Mouse (Mus musculus) heart, adult 9 months (tissue): ENCODE measurements around the gene Myoz2.

Source experiments
- DNase-seq, 2 experiments: peaks; one replicate each; pipeline ENCODE4 v3.0.0; 2022; ENCODE audit warnings: low spot score in 2 of 2

The Myoz2 gene

GRCm38 (mm10) chr3:123034752-123035151 is at the start of gene Myoz2:
Gene Myoz2, minus strand, starts transcription at chr3:123035015.
- peak; percentile 69 to 71 for DNase-seq

DNA sequence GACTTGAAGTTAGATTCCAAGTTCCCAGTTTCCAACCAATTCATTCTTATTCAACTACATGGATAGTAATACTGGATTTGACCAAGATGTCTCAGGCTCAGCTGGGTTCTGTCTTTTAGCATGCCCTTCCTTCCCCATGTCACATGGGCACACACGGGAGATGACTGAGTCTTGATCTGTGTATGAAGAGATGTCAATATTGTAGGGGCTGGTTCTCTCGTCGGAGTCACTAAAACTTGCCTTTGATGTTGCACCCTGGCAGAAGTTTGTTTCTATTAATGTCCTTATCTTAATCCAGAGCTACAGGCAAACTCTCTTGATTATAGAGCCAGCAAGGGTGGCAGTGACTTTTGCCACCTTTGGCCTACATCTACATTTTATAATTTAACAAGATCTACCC is 46.9 kb upstream of the Myoz2 start:
- peak; percentile 25 to 47 for DNase-seq

GRCm38 (mm10) chr3:123080943-123081342 is 46.1 kb upstream of the Myoz2 start:
- no peak for DNase-seq

DNA sequence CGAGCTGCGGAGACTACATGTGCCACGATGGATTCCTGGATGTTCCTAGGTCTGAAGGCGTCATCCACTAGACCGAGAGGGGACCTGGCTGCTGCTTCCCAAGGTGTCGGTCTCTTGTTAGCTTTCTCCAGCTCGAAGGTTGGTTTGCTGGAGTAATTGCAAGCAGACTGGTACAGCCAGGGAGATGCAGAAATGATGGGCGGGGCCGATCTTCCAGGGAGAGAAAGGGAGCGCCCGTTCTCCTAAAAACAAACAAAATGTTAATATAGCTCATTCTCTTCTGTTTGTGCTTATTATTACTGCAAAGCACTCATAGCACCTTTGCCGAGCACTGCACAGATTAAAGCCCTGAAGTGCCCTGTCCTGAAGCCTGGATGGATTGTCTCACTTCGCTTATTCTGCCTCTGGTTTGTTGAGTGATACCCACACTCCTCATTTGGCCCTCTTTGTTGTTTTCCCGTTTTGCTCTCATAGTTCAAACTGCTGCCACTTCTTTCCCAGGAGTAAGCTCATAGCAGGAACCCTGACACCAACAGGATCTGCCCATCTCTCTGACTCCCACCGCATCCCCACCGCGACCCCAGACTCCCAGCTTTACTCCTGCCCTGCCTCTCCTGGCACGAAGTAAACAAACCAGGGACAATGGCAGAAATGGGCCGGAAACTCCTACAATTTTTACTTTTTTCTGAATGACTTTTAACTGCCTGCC is 45.4 kb upstream of the Myoz2 start:
- no peak for DNase-seq

DNA sequence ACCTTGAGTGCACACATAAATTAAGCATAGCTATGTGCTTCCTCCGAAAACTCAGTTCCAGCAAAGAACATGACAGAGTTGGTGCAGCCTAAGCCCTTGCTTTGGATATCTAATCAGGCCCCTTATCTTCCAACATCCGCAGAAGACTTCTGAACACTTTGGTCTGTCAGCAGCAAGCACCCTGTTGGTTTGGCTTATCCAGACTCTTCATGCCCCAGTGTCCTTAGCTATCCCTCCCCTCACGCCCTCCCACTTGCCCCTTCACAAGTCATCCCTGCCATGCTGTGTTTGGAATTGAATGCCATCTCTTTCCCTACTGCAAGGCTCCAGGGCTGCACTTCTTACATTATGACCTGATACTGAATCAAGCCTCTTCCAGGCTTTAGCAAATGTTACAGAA is 40.9 kb upstream of the Myoz2 start:
- no peak for DNase-seq

GRCm38 (mm10) chr3:123075034-123075433 is 40.2 kb upstream of the Myoz2 start:
- no peak for DNase-seq

DNA sequence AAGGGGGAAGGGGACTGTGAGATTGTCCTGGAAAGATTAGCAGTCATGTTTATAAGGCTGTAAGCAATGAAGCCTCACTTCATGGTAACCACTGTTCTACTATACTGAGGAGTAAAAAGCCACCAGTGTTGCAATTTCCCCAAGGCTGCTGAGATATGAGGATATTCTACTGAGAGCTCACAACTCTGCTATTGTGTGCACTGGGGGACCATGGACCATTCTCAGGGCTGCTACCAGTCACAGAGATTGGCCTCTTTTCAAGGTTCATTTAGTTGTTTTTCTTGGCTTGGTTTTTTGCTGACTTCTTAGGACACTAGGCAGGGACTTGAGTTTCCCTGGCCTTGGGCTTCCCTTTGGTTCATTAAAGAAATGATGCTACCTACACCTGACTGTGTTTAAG is 38.5 kb upstream of the Myoz2 start:
- no peak for DNase-seq

GRCm38 (mm10) chr3:123072472-123072871 is 37.7 kb upstream of the Myoz2 start:
- DNase-seq: no peak

DNA sequence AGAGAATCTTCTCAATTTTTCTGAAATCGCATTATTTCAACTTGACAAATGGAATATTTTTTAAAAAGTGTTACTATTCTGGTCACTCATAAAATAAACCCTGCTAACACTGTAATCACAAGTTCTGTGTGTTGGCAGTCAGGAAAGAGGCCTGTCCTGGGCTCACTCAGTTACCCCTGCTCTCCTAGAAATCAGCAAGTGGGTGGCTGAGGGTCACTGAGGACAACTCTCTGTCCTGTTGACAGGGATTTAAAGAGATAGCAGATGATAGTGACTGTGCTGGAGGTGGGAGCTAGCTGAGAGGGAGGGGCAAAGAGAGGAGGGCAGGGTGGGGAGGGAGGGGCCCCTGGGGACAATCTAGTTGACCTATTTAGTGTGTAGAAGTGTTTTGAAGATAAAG is 36.2 kb upstream of the Myoz2 start:
- DNase-seq: peak; percentile 52 to 55

DNA sequence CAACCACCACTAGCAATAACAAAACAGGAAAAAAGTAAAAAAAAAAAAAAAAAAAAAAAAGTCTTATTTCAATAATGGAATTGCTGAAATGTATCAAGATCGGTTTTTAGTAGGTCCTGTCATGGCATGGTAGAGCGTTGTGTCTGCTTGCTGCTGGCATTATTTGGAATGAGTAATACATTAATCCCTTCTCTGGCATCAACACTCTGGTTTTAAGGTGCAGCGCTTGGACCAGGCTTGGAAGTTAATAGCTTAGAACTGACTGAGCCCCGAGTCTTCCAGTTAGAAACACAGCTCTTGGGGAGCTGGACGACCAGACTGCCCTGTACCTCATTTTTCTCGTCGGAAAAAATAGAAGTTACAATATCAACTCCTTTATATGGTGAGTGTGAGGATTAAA is 32.0 kb upstream of the Myoz2 start:
- DNase-seq: no peak

DNA sequence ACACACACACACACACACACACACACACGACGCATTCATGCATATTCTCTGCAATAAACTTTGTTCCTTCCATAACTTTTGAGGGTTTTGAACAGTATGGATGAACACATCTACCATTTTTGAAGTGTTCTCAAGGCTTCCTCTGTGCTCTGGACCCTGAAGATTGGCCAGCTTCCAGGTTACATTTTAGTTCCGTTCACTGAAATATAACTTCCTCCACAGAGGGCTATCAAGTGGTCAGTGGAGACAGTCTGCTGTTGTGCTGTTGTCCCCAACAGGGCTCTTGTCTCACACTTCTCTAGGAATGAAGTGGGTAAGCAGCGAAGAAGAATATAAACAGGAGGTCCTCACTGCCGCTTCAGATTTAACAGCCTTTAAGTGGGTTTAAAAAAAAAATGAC is 30.7 kb upstream of the Myoz2 start:
- DNase-seq: no peak

GRCm38 (mm10) chr3:123064186-123064585 is 29.4 kb upstream of the Myoz2 start:
- no peak for DNase-seq

DNA sequence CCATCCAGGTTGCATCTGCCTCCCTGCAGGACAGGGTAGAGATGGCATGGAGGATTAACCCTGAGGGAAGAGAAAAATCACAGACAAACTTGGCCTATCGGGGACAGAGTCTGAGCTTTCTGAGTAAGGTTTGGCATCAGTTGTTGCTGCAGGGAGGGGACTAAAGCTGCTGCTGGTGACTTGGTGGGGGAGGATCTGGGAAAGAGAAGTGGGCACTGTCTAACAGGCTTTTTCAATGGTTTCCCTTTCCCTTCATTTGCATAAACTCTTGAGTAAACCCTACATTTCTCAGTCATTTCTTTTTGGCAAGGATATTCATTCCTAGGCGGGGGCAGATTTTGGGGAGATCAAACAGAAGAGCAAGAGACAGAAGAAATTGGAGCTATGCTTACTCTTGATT is 27.1 kb upstream of the Myoz2 start:
- DNase-seq: no peak

DNA sequence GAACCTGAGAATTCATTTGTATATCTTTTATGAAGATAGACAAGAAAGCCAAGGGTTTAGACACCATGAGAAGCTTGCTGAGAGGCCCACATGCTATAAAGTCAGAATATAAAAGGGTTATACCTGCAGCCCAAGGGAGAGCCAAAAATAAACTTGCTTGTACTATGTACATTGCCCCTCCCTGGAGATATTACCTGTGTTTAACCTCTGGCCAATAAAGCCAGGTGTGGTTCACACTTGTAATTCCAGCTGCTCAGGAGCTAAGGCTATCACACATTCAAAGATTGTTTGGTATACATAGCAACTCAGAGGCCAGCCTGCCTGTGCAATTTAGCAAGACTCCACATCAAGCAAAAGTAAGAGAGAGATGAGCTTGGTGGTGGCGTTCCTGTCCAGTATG is 24.0 kb upstream of the Myoz2 start:
- no peak for DNase-seq

DNA sequence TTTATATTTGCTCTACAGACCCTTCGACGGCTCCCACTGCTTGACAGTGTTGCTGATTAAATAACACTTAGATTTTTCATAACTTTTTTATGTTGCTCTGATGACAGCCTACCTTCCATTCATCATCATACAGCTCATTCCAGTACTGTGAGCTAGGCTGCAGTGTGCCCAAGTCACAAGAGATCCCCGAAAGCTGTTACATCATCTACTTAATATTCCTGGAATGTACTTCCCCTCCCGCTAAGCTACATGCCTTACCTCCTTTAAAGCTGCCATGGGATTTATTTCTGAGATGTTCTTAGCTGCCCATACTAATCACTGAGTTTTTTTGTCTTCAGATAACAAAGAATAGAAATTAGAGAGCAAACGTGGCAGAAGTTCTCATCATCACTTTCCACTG is 19.4 kb upstream of the Myoz2 start:
- DNase-seq: no peak

- no peak for DNase-seq
Observed at GRCm38 (mm10) chr3:123053192-123053938, 18.6 kb upstream of the Myoz2 start.

- no peak for DNase-seq
Observed at GRCm38 (mm10) chr3:123042308-123042707, 7.5 kb upstream of the Myoz2 start.

DNA sequence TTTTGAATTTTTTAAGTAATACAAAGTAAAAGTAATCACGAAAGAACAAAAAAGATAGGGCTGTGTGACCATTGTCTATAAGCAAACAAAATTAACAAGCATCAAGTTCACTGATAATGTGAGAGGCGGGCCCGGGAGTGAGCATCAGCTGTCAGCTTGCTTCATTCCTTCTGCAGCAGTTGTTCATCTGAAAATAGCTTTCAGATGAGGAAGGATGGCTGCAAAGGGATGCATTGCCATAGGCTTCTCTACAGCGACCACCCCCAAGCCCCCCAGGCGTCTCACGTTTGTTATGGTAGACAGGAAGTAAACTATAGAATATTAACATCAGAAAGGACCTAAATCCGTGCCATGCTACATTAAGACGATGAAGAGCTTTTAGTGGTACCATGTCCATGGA is 1.0 kb downstream of the Myoz2 start:
- DNase-seq: no peak

DNA sequence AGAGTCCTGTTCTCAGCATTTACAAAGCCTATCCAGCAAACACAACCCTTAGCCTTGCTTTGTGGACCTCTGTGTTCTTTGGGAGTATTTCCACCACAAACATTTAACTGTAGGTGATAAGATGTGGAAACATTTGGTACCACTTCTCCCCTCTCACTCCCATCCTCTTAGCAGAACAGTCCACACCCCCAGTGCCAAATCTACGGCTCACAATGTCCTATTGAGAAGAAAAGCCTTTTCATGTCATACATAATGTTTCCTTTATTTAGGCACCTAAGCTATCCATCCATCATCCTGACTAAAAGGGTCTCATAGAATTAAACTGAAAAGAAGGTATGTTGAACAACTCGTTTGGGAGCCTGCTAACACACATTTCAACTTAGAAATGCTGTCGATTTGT is 9.2 kb downstream of the Myoz2 start:
- DNase-seq: no peak

DNA sequence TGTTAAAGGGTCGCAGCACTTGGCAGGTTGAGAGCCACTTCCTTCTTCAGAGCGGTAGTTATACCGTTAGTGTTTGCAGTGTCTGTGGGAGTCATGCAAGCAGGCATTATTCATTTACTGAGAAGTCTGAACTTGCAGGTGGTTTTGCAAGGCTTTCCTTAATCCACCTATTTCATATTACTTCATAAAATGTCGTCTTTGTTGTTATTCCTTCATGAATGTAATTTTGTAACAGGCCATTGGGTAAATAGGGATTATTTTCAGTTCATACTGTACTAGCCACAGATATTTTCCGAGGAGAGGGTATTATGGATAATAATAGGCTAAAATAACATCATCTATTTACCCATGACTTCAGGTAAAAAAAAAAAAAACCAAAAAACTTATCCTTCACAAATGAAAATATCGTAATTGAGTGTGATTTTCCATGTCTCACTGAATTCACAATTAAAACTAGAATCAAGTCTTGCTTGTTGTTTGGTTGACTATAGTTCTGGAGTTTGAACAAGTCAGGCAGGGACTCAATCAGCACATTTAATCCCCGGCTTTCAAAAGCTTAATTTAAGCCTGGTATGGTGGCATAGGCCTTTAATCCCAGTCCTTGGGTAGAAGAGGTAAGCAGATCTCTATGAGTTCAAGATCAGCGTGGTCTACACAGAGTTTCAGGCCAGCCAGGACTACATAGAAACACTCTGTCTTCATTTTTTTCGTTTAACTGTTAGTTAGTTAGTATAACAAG is 10.2 kb downstream of the Myoz2 start:
- DNase-seq: no peak

DNA sequence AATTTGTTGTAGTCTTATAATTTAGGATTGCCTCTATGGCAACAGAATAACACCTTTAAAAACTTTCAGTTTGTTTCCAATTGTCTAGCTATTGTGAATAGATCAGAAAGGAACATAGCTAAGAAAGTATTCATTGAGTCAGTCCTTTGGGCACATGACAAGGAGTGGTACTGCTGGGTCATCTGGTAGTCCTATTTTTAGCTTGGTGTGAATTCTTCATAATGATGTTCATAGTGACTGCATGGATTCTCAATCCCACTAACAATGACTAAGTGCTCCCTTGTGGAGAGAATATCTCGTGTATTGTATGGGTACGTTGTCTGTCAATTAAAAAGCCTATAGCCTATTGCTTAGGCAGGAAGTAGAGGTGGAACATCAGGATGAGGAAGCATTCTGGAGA is 16.0 kb downstream of the Myoz2 start:
- no peak for DNase-seq

DNA sequence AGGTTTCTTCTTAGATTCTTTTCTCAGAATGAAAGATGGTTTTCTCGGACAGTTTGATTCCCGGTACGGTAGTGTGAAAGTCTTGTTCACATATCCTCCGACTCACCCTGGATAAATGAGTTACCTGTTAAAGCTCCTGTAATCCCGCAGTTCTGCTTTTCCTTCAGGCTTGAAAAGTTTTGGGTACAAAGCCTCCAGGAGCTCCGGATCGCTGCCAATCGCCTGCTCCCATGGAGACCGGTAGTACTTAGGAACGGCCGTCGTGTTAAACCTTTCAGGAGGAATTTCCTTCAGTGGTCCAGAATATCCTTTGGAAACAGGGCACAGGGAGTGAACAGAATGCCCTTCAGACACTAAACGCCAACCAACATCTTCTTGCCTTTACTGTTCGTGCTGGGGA is 21.3 kb downstream of the Myoz2 start:
- no peak for DNase-seq

DNA sequence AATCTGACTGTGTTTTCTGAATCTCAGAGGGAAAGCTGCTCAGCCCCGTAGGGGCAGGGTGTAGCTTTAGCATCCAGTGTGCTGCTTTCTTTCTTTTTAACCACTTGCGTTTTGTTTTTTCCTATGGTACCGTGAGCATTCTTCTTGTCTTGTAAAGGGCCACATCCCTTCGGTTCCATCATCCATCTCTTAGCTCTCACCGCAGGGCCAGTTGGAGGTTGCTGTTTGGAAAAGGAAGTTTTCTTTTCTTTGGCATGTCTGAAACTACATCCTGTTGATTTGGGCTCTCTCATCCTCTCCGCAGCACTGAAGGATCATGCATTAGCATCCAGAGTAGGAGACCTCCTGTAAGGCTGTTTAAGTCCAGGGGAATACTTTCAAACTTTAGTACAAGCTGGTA is 25.4 kb downstream of the Myoz2 start:
- no peak for DNase-seq
